Mouse (Mus musculus) megakaryocyte, embryonic 14.5 days (primary cell): Measurements from ENCODE around the gene Cpne5.

Source experiments
- FLI1 ChIP-seq: IDR thresholded peaks from 2 replicates; pipeline ENCODE4 v1.6.1; 2012; ENCODE audit warnings: low read length, inconsistent platforms, mixed read lengths
- GATA1 ChIP-seq: IDR thresholded peaks from 3 replicates; pipeline ENCODE4 v1.6.1; 2012; ENCODE audit warnings: mixed read lengths, low read length, inconsistent platforms, borderline replicate concordance

- TF ChIP-seq FLI1 (no peak), GATA1 (no peak)
Measured at GRCm38 (mm10) chr17:29280422-29280821, 42.5 kb upstream of the Cpne5 start.
